Mouse (Mus musculus) adrenal gland, postnatal 10 days (tissue): Measurements from ENCODE around the gene Rtca. TPM values are rescaled to one million over a fixed set of nuclear protein-coding genes. Genes with fewer than 3 reads are reported as not detected.

Source experiments
- DNase-seq: peaks from one replicate; pipeline ENCODE4 v3.0.0; 2021; ENCODE audit warnings: mixed read lengths
- total RNA-seq, 2 experiments: library from RNA; stranded (reverse); gene quantifications; 2 replicates each; pipeline ENCODE4 v1.2.3; 2021

The Rtca gene
- total RNA-seq, 2 experiments from 2014 or later = 35.4 to 37.2 TPM

- no peak for DNase-seq
Measured at GRCm38 (mm10) chr3:116476686-116477298, 31.2 kb downstream of the Rtca start.

GRCm38 (mm10) chr3:116474602-116475001, 33.4 kb downstream of the Rtca start:
- peak; percentile 24 for DNase-seq

GRCm38 (mm10) chr3:116465709-116466108, 42.3 kb downstream of the Rtca start:
- DNase-seq = no peak

DNA sequence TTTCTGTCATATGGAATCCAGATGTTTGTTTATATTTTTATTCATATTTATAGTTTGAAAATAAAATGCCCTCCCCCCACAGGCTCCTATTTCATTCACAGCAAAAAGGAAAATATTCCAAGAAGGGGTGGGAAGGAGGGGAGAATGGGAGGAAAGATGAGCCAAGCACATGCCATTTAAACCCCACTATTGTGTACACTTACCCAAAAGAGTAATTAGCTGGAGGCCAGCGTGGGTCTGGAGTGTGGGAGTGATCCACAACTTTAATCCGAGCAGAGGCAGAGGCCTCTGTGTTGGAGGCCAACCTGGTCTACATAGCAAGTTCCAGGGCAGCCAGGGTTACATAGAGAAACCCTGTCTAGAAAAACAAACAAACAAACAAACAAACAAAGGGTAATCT, 43.7 kb downstream of the Rtca start:
- no peak for DNase-seq

DNA sequence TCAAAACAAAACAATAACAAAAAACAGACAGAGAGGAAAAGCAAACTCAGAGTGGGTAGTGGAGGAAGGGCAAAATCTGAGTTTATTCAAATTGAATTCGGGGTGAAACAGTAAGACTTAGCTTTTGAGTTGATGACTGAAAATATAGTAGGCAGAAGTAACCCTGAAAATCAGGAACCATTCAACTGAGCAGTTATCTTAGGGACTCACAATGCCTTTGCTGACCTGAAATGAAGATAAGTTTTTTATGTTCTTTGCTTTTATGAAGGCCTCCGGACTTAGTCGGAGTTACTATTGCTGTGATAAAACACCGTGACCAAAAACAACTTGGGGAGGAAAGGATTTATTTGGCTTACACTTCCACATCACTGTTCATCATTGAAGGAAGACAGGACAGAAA, 47.0 kb downstream of the Rtca start:
- no peak for DNase-seq

- no peak for DNase-seq
Measured at GRCm38 (mm10) chr3:116454529-116454928, 53.5 kb downstream of the Rtca start.

- no peak for DNase-seq
Measured at GRCm38 (mm10) chr3:116450741-116451140, 57.3 kb downstream of the Rtca start.

- no peak for DNase-seq
Measured at GRCm38 (mm10) chr3:116444327-116444726, 63.7 kb downstream of the Rtca start.

GRCm38 (mm10) chr3:116442788-116443187, 65.2 kb downstream of the Rtca start:
- DNase-seq = no peak

- no peak for DNase-seq
Measured at GRCm38 (mm10) chr3:116441518-116442205, 66.3 kb downstream of the Rtca start.

DNA sequence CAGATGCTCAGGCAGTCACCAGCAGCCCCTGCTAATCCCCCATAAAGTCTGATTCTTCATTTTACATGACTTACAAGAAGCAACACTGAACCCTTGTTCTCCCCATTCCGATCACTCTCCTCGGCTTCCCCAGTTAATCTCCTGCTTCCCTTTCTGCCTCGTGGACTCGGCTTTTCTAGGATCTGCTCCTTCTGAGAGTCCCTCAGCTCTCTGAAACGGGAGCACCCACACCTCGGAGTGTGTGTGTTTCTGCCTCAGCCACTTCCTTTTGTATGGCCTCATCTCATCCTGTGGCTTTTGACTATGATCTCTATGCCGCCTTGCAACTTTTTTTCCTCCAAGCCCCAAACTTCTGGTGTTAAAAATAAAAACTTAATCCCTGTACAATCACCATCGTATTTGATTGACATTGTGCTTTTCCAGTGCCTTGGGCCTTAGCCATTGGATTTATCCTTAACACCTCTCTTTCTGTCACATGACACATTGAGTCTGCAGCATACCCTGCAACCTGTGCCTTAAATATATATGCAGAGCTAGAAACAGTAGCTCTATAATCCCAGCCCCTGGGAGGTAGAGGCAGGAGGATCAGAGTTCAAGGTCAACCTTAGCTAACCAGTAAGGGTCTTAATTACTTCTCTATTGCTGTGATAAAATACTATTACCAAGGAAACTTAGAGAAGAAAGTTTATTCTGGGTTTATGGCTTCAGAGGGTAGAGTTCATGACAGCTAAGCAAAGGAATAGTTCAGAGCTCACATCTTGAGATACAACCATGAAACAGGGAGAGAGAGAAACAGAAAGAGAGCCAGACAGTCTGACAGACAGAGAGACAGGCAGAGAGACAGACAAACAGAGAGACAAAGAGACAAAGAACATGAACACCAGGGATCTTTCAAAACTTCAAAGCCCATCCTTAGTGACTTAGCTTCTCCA, 67.7 kb downstream of the Rtca start:
- DNase-seq = no peak

Other genes starting within 250 kb of the Rtca start
- 10 to 100 TPM; 10.3 to 12.7 TPM for gene Cdc14a, start 84.2 kb downstream of the Rtca start, total RNA-seq
- gene Dbt, start 4.9 kb upstream of the Rtca start, total RNA-seq = 10 to 100 TPM; 83.4 to 87.7 TPM
- gene Lrrc39, start 54.8 kb upstream of the Rtca start, total RNA-seq = 10 to 100 TPM in 1 of 2 experiments, 1 to 10 TPM in 1; 6.7 to 12.3 TPM
- 1 to 10 TPM; 4.5 to 6.6 TPM for gene Sass6, start 86.8 kb upstream of the Rtca start, total RNA-seq
- 10 to 100 TPM; 12.0 to 15.5 TPM for gene Trmt13, start 106.4 kb upstream of the Rtca start, total RNA-seq
- gene Mfsd14a, start 154.5 kb upstream of the Rtca start, total RNA-seq = 10 to 100 TPM; 44.3 to 47.9 TPM
- gene Gm43191, start 173.1 kb upstream of the Rtca start, total RNA-seq = not detected
- 10 to 100 TPM; 28.4 to 28.9 TPM for gene Slc35a3, start 204.6 kb upstream of the Rtca start, total RNA-seq